Mouse (Mus musculus) embryonic facial prominence, embryonic 12.5 days (tissue): ENCODE measurements at regions not wholly inside any gene's neighbourhood (a gene's known extent, or its start where the extent isn't known, plus 50 kb on each side); places are given as distances from the start of the nearest gene placed in this dataset.

ENCODE experiments used
- ATAC-seq: fragments of 200-750 bp; cut with Nextera tagmentation; 2 replicates; pipeline ENCODE4 v1.8.0; 2017; ENCODE audit not compliant: insufficient number of reproducible peaks, insufficient read depth, low FRiP score, low TSS enrichment
- H3K27ac ChIP-seq: fragments of 300-500 bp; sonication (generic); 2 replicates; pipeline ENCODE4 v1.5.1; 2016; ENCODE audit warnings: mild to moderate bottlenecking
- H3K27me3 ChIP-seq: fragments of 300-500 bp; sonication (generic); 2 replicates; pipeline ENCODE4 v1.6.1; 2016; ENCODE audit warnings: mild to moderate bottlenecking, moderate library complexity
- H3K36me3 ChIP-seq: fragments of 300-500 bp; sonication (generic); 2 replicates; pipeline ENCODE4 v1.6.1; 2016; ENCODE audit warnings: mild to moderate bottlenecking
- H3K4me1 ChIP-seq: fragments of 300-500 bp; sonication (generic); 2 replicates; pipeline ENCODE4 v1.6.1; 2016
- H3K4me2 ChIP-seq: fragments of 300-500 bp; sonication (generic); replicated peaks from 2 replicates; pipeline ENCODE4 v1.6.1; 2016; ENCODE audit warnings: mild to moderate bottlenecking, moderate library complexity
- H3K4me3 ChIP-seq: fragments of 300-500 bp; sonication (generic); 2 replicates; pipeline ENCODE4 v1.5.1; 2016; ENCODE audit warnings: mild to moderate bottlenecking
- H3K9ac ChIP-seq: fragments of 300-500 bp; sonication (generic); 2 replicates; pipeline ENCODE4 v1.6.1; 2016; ENCODE audit warnings: mild to moderate bottlenecking, moderate library complexity
- H3K9me3 ChIP-seq: fragments of 300-500 bp; sonication (generic); 2 replicates; pipeline ENCODE4 v1.6.1; 2016; ENCODE audit warnings: mild to moderate bottlenecking, moderate library complexity
- WGBS: fragments of 180-500 bp; shearing (Covaris S2); methylation state at CpG from one replicate; pipeline ENCODE4 v1.1.7; 2016; 5-methylcytosine and 5-hydroxymethylcytosine counted together

DNA sequence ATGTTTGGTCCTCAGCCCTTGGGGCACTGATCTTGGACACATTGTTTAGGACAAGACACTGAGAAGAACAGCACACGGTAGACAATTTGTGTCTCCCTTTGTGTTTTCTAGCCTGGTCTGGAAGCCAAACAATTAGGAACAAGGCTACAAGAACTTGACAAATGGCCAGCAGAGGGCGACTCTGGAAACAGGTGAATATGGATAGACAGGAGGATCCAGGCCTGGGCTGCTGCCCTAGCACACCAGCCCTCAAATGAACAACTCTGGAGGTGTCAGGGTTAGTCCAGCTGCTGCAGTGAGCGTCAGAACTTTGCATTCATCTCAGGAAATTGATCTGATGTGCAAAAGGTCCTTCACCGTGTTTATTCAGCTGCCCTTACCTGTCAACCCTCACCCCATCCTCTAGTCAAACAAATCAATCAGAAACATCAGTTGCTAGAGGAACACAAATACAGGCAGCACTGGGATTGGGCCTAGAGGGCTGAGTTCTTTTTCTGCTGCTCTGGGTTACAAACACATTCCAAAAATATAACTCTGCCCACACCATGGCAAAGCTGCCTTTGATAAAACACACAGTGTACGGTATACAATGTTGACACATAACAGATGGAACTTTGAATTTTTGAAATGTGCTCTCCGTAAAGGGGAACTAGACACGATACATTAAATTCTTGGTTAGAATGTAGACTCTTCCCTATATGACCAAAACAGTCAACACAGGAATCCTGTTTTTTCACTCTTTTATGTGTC is 159.7 kb downstream of the Fam84b start:
- Histone ChIP-seq H3K4me3 (no peak overlapping the region), H3K4me1 (no peaks in the 10 kb centered on the region), H3K27ac (no peak overlapping the region), H3K4me2 (no peak overlapping the region), H3K9ac (no peak overlapping the region), H3K27me3 (no peaks in the 10 kb centered on the region), H3K9me3 (no peaks in the 10 kb centered on the region), H3K36me3 (no peaks in the 10 kb centered on the region)
- ATAC-seq, result no peak
- WGBS, result 57% methylated on average over 7 of the region's 7 CpGs

DNA sequence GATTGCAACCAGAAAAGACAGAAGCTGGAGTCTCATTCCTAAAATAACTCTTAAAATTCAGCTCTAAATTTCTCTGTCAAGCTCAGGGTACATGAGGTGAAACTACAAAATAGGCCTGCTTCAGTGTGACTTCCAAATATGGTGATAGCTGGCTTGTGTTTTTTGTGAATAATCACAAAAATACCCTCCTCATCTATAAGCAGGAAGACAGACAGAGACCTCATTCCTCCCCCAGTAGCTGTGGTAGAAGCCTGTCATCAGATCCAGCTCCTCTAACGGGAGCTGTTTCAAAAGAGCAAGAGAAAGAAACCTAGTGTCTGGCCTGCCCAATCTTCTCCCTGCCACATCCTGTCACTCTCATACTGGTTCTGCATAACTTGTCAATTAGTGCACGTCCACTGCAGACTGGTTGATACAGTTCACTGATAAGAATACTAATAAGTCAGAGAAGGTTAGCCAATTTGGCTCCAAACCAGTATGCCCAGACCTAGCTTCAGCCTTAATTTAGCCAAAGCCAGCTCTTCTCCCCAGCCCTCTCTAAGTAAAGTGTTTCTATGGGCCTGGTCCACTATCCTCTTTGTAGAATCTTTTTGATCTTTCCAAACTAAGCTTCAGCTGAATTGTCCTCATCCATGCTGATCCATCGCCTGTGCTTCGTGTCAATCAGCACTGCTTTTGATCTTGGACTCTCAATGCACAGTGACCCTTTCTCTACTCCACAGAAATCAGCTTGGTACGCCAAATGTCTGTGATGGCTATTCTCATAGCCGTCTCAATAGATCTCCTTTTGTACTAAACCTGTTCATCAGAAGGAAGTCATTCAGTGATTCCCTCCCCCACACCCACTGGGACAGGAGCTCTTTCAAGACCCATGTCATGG is 160.6 kb downstream of the Fam84b start:
- H3K4me1 ChIP-seq, result no peaks in the 10 kb centered on the region

DNA sequence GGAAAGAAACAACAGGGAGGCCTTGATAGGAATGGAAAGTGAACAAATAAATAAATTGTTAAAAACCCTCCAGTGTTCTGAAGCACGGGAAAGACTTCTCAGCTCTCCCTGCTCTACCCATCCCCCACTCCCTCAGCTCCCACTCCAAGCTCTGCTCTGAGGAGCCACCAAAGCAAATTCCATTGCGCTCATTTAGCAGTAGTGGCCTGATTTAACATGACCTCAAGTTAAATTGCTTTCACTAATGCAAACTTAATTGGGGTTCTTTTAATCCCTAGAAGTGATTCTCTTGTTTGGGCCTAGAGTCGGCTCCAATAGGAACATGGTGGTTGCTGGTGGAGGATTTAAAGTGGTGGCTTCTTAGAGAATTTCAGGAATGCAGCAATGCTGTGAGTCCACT is 161.4 kb downstream of the Fam84b start:
- no peak overlapping the region for H3K27ac ChIP-seq
- H3K36me3 ChIP-seq, result no peaks in the 10 kb centered on the region
- H3K27me3 ChIP-seq, result no peaks in the 10 kb centered on the region
- H3K9ac ChIP-seq, result no peak overlapping the region
- H3K4me1 ChIP-seq, result no peaks in the 10 kb centered on the region
- no peak overlapping the region for H3K4me2 ChIP-seq
- ATAC-seq, result no peak
- no peak overlapping the region for H3K4me3 ChIP-seq
- 27% methylated on average over 3 of the region's 3 CpGs for WGBS
- H3K9me3 ChIP-seq, result no peaks in the 10 kb centered on the region

More for the DNA sequence above, 160.6 kb downstream of the Fam84b start:
- H3K4me2 ChIP-seq, result no peak overlapping the region
- 37% methylated on average over 6 of the region's 6 CpGs for WGBS
- H3K36me3 ChIP-seq, result no peaks in the 10 kb centered on the region
- no peak for ATAC-seq
- H3K4me3 ChIP-seq, result no peak overlapping the region
- no peaks in the 10 kb centered on the region for H3K27me3 ChIP-seq
- no peak overlapping the region for H3K27ac ChIP-seq
- no peaks in the 10 kb centered on the region for H3K9me3 ChIP-seq
- no peak overlapping the region for H3K9ac ChIP-seq

DNA sequence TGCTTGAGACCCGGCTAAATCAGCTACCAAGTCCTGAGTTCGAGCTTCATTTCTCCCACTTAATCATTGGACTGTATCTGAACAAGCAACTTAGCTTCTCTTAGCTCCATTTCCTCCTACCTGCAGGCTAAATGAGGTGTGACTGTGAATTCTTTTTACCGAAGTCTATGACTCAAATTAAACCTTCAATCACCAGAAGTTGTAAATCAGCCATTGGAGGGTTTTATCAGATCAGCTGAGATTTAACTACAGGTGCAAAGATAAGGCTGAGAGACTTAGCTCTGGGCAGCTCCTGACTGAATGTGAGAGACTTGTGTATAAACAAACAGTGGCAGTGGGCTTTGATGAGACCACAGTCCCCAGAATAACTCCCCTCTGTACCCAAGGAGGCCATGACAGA is 176.2 kb downstream of the Fam84b start:
- WGBS, result 80% methylated on average over 3 of the region's 3 CpGs
- H3K27me3 ChIP-seq, result no peaks in the 10 kb centered on the region
- no peaks in the 10 kb centered on the region for H3K36me3 ChIP-seq
- no peak overlapping the region for H3K9ac ChIP-seq
- H3K27ac ChIP-seq, result no peak overlapping the region
- no peak overlapping the region for H3K4me3 ChIP-seq
- ATAC-seq, result no peak
- no peak overlapping the region for H3K4me2 ChIP-seq
- no peaks in the 10 kb centered on the region for H3K4me1 ChIP-seq
- no peaks in the 10 kb centered on the region for H3K9me3 ChIP-seq

DNA sequence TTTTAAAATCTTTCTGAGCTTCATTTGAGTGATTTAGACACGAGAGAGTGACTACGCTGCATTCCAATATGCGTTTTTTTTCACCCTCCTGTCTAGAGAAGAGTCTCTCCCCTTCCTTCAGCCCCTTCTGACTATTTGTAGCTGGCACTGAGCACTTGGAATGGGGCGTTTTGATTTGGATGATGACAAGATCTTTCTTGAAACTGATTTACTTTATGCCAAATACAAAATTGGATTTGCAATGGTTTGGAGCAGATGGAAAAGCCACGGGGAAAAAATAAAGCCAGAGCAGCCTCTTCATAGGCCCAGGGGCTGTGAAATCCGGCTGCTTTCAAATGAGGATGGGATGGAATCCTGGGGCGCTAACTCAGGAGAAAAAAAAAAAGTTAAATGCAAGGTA is 196.0 kb downstream of the Fam84b start:
- Histone ChIP-seq H3K9ac (no peak overlapping the region), H3K4me3 (no peak overlapping the region), H3K27ac (no peak overlapping the region), H3K4me1 (no peaks in the 10 kb centered on the region), H3K36me3 (no peaks in the 10 kb centered on the region), H3K9me3 (no peaks in the 10 kb centered on the region), H3K4me2 (no peak overlapping the region), H3K27me3 (no peaks in the 10 kb centered on the region)
- ATAC-seq, result no peak
- WGBS, result 71% methylated on average over 7 of the region's 7 CpGs

DNA sequence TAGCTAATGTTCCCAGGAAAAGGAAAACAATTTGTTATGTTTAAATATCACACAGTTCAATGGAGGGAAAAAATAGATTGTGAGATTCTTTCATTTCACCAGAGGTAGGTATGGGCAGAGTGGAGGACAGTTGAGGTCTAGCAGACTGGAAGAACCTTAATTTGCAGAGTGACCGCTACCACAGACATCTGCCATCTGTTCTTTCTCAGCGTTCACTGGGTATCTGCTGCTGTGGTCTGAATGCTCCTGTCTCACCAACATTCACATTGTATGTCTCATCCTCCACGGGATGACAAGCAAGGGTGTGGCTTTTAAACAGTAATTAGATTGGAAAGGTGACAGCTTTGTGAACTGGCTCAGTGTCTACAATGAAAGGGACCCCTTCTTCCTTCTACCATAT is 198.5 kb downstream of the Fam84b start:
- Histone ChIP-seq H3K27me3 (no peaks in the 10 kb centered on the region), H3K4me3 (no peak overlapping the region), H3K36me3 (no peaks in the 10 kb centered on the region), H3K9ac (no peak overlapping the region), H3K4me2 (no peak overlapping the region), H3K4me1 (no peaks in the 10 kb centered on the region), H3K9me3 (no peaks in the 10 kb centered on the region), H3K27ac (no peak overlapping the region)
- 78% methylated on average over 3 of the region's 3 CpGs for WGBS
- ATAC-seq, result no peak

DNA sequence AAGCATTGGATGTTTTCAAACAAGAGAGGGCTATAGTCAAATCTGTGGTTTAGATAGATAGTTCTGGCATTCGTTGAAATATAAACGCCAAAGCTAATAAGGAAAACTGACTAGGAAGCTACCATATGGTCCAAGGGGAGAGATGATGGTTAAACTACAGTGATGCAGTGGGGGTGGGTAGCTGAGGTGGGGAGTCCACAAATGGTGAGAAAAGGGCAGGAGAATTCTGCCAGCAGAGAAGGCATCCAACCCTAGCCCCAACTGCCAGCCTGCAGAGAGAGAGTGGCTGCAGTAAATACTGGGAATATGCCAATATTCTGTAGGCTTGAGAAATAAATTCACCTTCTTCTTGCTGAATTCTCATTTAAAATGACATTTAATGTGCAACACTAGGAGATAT is 204.3 kb downstream of the Fam84b start:
- no peak overlapping the region for H3K27ac ChIP-seq
- H3K9me3 ChIP-seq, result no peaks in the 10 kb centered on the region
- no peak for ATAC-seq
- no peak overlapping the region for H3K4me2 ChIP-seq
- H3K4me3 ChIP-seq, result no peak overlapping the region
- 91% methylated on average over 2 of the region's 2 CpGs for WGBS
- no peak overlapping the region for H3K9ac ChIP-seq
- peaks cover 2% of the 10 kb centered on the region; the same call in 1 of the 2 replicates for H3K4me1 ChIP-seq
- H3K27me3 ChIP-seq, result no peaks in the 10 kb centered on the region
- H3K36me3 ChIP-seq, result no peaks in the 10 kb centered on the region

DNA sequence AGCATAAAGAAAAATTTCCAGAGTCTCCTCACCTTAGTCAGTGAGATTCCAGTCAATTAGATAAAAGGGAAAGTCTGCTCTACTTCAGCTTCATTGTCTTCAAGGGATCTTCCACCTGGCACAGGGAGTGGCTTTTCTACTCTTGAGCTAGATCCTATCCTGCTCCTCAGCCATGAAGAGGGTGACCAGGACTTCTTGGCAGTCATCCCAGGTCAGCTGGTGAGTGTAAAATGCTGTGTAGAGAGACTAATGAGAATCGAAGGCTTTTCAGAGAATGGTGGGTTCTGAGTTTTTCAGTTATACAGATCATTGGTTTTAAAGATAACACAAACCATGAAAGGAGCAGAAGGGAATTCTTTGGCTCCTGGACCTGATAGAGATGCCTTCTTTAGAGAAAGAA is 211.8 kb downstream of the Fam84b start:
- Histone ChIP-seq H3K27ac (no peak overlapping the region), H3K4me1 (no peaks in the 10 kb centered on the region), H3K36me3 (no peaks in the 10 kb centered on the region), H3K27me3 (no peaks in the 10 kb centered on the region), H3K4me3 (no peak overlapping the region), H3K4me2 (no peak overlapping the region), H3K9me3 (no peaks in the 10 kb centered on the region), H3K9ac (no peak overlapping the region)
- ATAC-seq, result no peak
- WGBS, result 82% methylated on average over 1 of the region's 1 CpGs

DNA sequence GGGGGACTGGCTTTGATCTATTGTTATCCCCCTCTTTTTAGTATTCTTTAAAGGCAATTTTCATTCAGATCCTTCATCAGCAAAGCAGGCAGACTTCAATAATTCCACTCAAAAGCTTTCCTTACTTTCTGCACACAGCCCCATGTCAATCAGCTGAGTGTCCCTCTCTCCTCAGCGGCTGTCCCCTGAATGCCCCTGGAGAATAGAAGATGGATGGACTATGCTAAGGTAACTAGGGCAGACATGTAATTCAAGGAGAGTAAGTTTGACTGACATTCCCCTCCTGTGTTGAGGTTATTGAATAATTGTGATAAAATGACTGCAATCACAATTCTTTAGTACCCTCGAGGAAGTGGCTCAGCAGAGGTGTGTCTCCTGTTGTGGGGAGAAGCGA is 220.1 kb downstream of the Fam84b start:
- ATAC-seq, result no peak
- H3K36me3 ChIP-seq, result no peaks in the 10 kb centered on the region
- no peaks in the 10 kb centered on the region for H3K4me1 ChIP-seq
- H3K4me2 ChIP-seq, result no peak overlapping the region
- no peak overlapping the region for H3K9ac ChIP-seq
- no peaks in the 10 kb centered on the region for H3K27me3 ChIP-seq
- no peak overlapping the region for H3K4me3 ChIP-seq
- no peak overlapping the region for H3K27ac ChIP-seq
- H3K9me3 ChIP-seq, result no peaks in the 10 kb centered on the region
- 45% methylated on average over 3 of the region's 3 CpGs for WGBS

DNA sequence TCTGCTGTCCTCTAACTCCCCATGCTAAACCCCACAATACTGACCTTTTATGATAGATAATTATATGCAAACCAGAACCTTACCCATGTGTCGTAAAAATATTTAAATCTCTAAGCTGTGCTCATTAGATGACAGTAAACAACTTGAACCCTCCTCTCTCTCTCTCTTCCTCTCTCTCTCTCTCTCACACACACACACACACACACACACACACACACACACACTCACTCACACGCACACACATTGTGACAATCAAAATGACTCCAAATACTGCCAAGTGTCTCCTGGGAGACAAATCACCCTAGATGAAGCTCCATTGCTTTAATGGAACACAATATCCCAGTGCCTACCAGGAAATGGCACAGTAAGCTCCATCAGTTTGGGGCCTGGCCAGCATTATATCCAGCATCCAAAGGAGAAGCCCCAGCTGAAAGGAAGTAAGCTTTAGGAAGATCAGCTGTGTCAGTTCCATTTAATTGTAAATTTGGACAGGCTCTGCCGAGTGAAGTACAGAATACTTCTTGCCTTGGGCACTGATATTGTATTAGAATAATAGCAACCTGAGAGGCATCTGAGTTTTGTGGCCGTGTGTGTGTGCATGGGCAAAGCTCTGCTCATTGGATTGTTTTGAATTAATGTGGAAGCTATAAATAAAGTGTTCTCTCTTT is 220.7 kb downstream of the Fam84b start:
- H3K9me3 ChIP-seq, result no peaks in the 10 kb centered on the region

DNA sequence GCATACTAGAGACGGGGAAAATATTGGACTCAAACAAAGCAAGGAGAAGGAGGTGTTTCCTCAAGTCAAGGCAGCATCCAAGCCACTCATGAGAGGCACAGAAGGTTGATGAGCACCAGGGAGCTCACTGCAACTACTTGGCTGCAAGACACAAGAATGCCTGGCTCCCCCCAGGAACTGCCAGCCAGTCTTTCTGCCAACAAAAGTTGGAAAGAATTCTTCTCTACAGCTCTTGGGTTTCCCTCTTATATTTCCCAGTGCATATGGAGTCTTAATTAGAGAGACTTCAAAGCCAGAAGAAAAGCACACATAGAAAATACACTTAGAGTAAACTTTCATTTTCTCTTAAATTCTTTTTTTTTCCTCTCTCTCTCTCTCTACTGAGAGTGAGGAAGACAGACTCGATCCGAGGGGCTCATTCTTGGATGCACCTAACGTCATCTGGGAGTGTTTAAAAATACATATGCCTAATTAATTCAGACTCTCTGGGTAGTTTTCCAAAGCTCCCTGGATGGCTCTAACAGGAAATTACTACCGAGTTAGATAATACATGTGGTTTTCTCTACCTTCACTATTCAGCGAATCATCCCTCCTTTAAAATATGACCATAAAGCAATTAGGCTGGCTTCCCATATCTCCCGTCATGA is 222.7 kb downstream of the Fam84b start:
- no peak for ATAC-seq
- Histone ChIP-seq H3K9ac (no peak overlapping the region), H3K4me1 (no peaks in the 10 kb centered on the region), H3K4me3 (no peak overlapping the region), H3K27ac (no peak overlapping the region), H3K27me3 (no peaks in the 10 kb centered on the region), H3K36me3 (no peaks in the 10 kb centered on the region), H3K9me3 (no peaks in the 10 kb centered on the region), H3K4me2 (no peak overlapping the region)
- WGBS, result 54% methylated on average over 7 of the region's 7 CpGs

More for the DNA sequence above, 220.7 kb downstream of the Fam84b start:
- no peak overlapping the region for H3K4me2 ChIP-seq
- WGBS, result 59% methylated on average over 4 of the region's 4 CpGs
- no peaks in the 10 kb centered on the region for H3K27me3 ChIP-seq
- no peaks in the 10 kb centered on the region for H3K4me1 ChIP-seq
- H3K4me3 ChIP-seq, result no peak overlapping the region
- H3K27ac ChIP-seq, result no peak overlapping the region
- no peaks in the 10 kb centered on the region for H3K36me3 ChIP-seq
- H3K9ac ChIP-seq, result no peak overlapping the region
- no peak for ATAC-seq
